ENCODE assay signal across 8 mouse cellular contexts in genomic region chr11:22981984-22982757, GRCm38 (mm10). TPM values are rescaled to one million over a fixed set of nuclear protein-coding genes. Genes with fewer than 3 reads are reported as not detected.
DNase-seq lines count a peak whose midpoint lies in the region; ATAC-seq and TF ChIP-seq lines count a peak whose summit lies in the region.

Gm28048 (minus strand) TSS chr11:22982090.
Commd1 (minus strand) TSS chr11:22982382.

- H3K36me3 ChIP-seq in embryonic facial prominence, embryonic 15.5 days, result peaks cover 9% of the 10 kb centered on the region; the same call in 1 of the 2 replicates
- H3K36me3 ChIP-seq in kidney, embryonic 14.5 days (ENCODE audit: control insufficient read depth, insufficient read depth, low read length), result peaks cover 7% of the 10 kb centered on the region; the same call in 1 of the 2 replicates

- H3K4me3 ChIP-seq in bone marrow, adult 2 months (replicated peaks; ENCODE audit: control insufficient read depth, low read depth, low read length), result peak within 1 kb of the TSS; percentile 77
- H3K4me3 ChIP-seq in embryonic facial prominence, embryonic 15.5 days (replicated peaks), result peak within 1 kb of the TSS; percentile 80
- peak within 1 kb of the TSS; percentile 63 for H3K4me3 ChIP-seq in kidney, embryonic 14.5 days (ENCODE audit: low read length)

- H3K27ac ChIP-seq in bone marrow, adult 2 months (ENCODE audit: control insufficient read depth, insufficient read depth, low read depth, low read length, poor library complexity), result peak within 1 kb of the TSS; percentile 93
- H3K27ac ChIP-seq in embryonic facial prominence, embryonic 15.5 days (replicated peaks), result peak within 1 kb of the TSS; percentile 99
- H3K27ac ChIP-seq in kidney, embryonic 14.5 days (ENCODE audit: low read depth, low read length), result peak within 1 kb of the TSS; percentile 94

- 3% methylated on average over 42 of the region's 42 CpGs for WGBS in bone marrow, adult 2 months
- WGBS in embryonic facial prominence, embryonic 15.5 days, result 3% methylated on average over 42 of the region's 42 CpGs
- WGBS in kidney, embryonic 14.5 days, result 4% methylated on average over 42 of the region's 42 CpGs

- H3K9ac ChIP-seq in embryonic facial prominence, embryonic 15.5 days, result peak within 1 kb of the TSS; percentile 74
- H3K9ac ChIP-seq in kidney, embryonic 14.5 days (ENCODE audit: low read depth, low read length), result peak within 1 kb of the TSS; percentile 78

- peak; percentile 91; the same call in 1 of the 2 replicates for TF ChIP-seq POLR2A in bone marrow, adult 2 months (IDR thresholded peaks at IDR 0.05; ENCODE audit: borderline replicate concordance, control insufficient read depth, low read depth, low read length)

- peaks cover 3% of the 10 kb centered on the region for H3K4me1 ChIP-seq in bone marrow, adult 2 months (ENCODE audit: control insufficient read depth, insufficient read depth, low read length)
- peaks cover 9% of the 10 kb centered on the region for H3K4me1 ChIP-seq in embryonic facial prominence, embryonic 15.5 days
- peaks cover 7% of the 10 kb centered on the region for H3K4me1 ChIP-seq in kidney, embryonic 14.5 days (ENCODE audit: control insufficient read depth, insufficient read depth, low read length)

- DNase-seq in 416B (ENCODE audit: low read depth) (peak; percentile 94), liver (peak; percentile 95)
- DNase-seq in heart, adult 9 months (ENCODE audit: low spot score in 2 of 2), result peak; percentile 93 to 95
- DNase-seq in spleen, postnatal 4 days (ENCODE audit: low spot score in 2 of 2), result peak; percentile 97 to 99

- no peaks in the 10 kb centered on the region for H3K9me3 ChIP-seq in embryonic facial prominence, embryonic 15.5 days (replicated peaks)
- H3K9me3 ChIP-seq in kidney, embryonic 14.5 days (ENCODE audit: control insufficient read depth, low read length), result no peaks in the 10 kb centered on the region

- no peaks in the 10 kb centered on the region for H3K27me3 ChIP-seq in embryonic facial prominence, embryonic 15.5 days
- no peaks in the 10 kb centered on the region for H3K27me3 ChIP-seq in kidney, embryonic 14.5 days (ENCODE audit: control insufficient read depth, insufficient read depth, low read length)

- TF ChIP-seq CTCF in bone marrow, adult 2 months (IDR thresholded peaks at IDR 0.05; ENCODE audit: control insufficient read depth, insufficient read depth, low read length), result peak; percentile 63

- ATAC-seq in embryonic facial prominence, embryonic 15.5 days (ENCODE audit: insufficient number of reproducible peaks, low FRiP score, low TSS enrichment, low read depth), result peak; percentile 90
- ATAC-seq in kidney, embryonic 14.5 days (ENCODE audit: low FRiP score, low TSS enrichment), result peak; percentile 96
- ATAC-seq in monocyte, adult 5-6 weeks (replicated peaks; ENCODE audit: insufficient number of reproducible peaks, low FRiP score, low TSS enrichment, poor library complexity, severe bottlenecking), result peak; percentile 83

- peak within 1 kb of the TSS; percentile 65 for H3K4me2 ChIP-seq in embryonic facial prominence, embryonic 15.5 days (replicated peaks)
- peak within 1 kb of the TSS; percentile 71 for H3K4me2 ChIP-seq in kidney, embryonic 14.5 days (replicated peaks; ENCODE audit: low read depth, low read length)

RNA-seq across cellular contexts. Expression of gene Gm28048, which starts in this region (rescaled TPM):
- 13.8 and 21.9 TPM in 2 replicates for polyA plus RNA-seq in bone marrow, adult 2 months (2011; ENCODE audit: insufficient read depth, insufficient read length, low replicate concordance, missing spikeins)
- polyA plus RNA-seq in embryonic facial prominence, embryonic 15.5 days (2015; fragmentation: Nextera tagmentation; extraction: Ambion mirVana), result 10.6 and 11.5 TPM in 2 replicates
- polyA plus RNA-seq in kidney, embryonic 14.5 days (2014; fragmentation: Nextera tagmentation; extraction: Ambion mirVana), result 13.7 and 19.7 TPM in 2 replicates
- total RNA-seq in monocyte, adult 5-6 weeks (2017), result 21.3 to 32.3 TPM (median 25.1 TPM) in 3 replicates

RNA-seq across cellular contexts. Expression of gene Commd1, which starts in this region (rescaled TPM):
- 27.6 and 51.1 TPM in 2 replicates for polyA plus RNA-seq in bone marrow, adult 2 months (2011; ENCODE audit: insufficient read depth, insufficient read length, low replicate concordance, missing spikeins)
- 332 and 342 TPM in 2 replicates for polyA plus RNA-seq in embryonic facial prominence, embryonic 15.5 days (2015; fragmentation: Nextera tagmentation; extraction: Ambion mirVana)
- polyA plus RNA-seq in kidney, embryonic 14.5 days (2014; fragmentation: Nextera tagmentation; extraction: Ambion mirVana), result 398 and 493 TPM in 2 replicates
- 42.8 to 84.2 TPM (median 45.9 TPM) in 3 replicates for total RNA-seq in monocyte, adult 5-6 weeks (2017)

Comparison
In these comparisons a context has a peak if more than half of its experiments do, and no peak if none do; other contexts are left out.
1. Peak in every context shown above with its lines: DNase-seq, ATAC-seq, H3K4me3 ChIP-seq and H3K27ac ChIP-seq.